Mouse (Mus musculus): ENCODE measurements around the gene Lgi2. TPM values are rescaled to one million over a fixed set of nuclear protein-coding genes. Genes with fewer than 3 reads are reported as not detected.

The Lgi2 gene
- total and polyA plus RNA-seq, 3 experiments, result under 0.01 TPM; not detected in 2

GRCm38 (mm10) chr5:52515246-52516021, 50.8 kb downstream of the Lgi2 start:
- peak; percentile 21; the same call in 1 of the 2 replicates for TF ChIP-seq CTCF (IDR thresholded peaks at IDR 0.05; ENCODE audit: low read depth, low read length)
- no peak for TF ChIP-seq GATA2 (IDR thresholded peaks at IDR 0.05; ENCODE audit: borderline replicate concordance, low read depth, low read length)
- DNase-seq (ENCODE audit: low spot score) (peak; percentile 45), ATAC-seq (ENCODE audit: extremely low read depth, insufficient number of reproducible peaks, low FRiP score, poor library complexity, severe bottlenecking) (no peak)
- H3K4me1 ChIP-seq (ENCODE audit: insufficient read depth, low read depth, low read length), result no peaks in the 10 kb centered on the region
- no peaks in the 10 kb centered on the region for H3K27me3 ChIP-seq (ENCODE audit: insufficient read depth, low read length)
- H3K36me3 ChIP-seq (replicated peaks), result no peaks in the 10 kb centered on the region
- peaks cover 10% of the 10 kb centered on the region for H3K9me3 ChIP-seq (replicated peaks)
- no peak overlapping the region for H3K4me3 ChIP-seq (ENCODE audit: low read depth, low read length)

GRCm38 (mm10) chr5:52511089-52511488, 55.2 kb downstream of the Lgi2 start:
- no peak overlapping the region for H3K4me3 ChIP-seq (ENCODE audit: low read depth, low read length)
- DNase-seq (ENCODE audit: low spot score), result no peak
- no peaks in the 10 kb centered on the region for H3K4me1 ChIP-seq (ENCODE audit: insufficient read depth, low read depth, low read length)
- TF ChIP-seq CTCF (IDR thresholded peaks at IDR 0.05; ENCODE audit: low read depth, low read length) (no peak), GATA1 (IDR thresholded peaks at IDR 0.05; ENCODE audit: borderline replicate concordance, low read length) (no peak), POLR2AphosphoS5 (IDR thresholded peaks at IDR 0.05; ENCODE audit: insufficient replicate concordance, low read depth, low read length) (no peak), TAL1 (conservative IDR thresholded peaks at IDR 0.05; ENCODE audit: low read depth, low read length) (no peak), GATA2 (IDR thresholded peaks at IDR 0.05; ENCODE audit: borderline replicate concordance, low read depth, low read length) (no peak)
- no peaks in the 10 kb centered on the region for H3K36me3 ChIP-seq (replicated peaks)
- H3K9me3 ChIP-seq (replicated peaks), result no peaks in the 10 kb centered on the region
- H3K27me3 ChIP-seq (ENCODE audit: insufficient read depth, low read length), result no peaks in the 10 kb centered on the region
- ATAC-seq (ENCODE audit: extremely low read depth, insufficient number of reproducible peaks, low FRiP score, poor library complexity, severe bottlenecking), result no peak

- no peaks in the 10 kb centered on the region for H3K9me3 ChIP-seq (replicated peaks)
- ATAC-seq (ENCODE audit: extremely low read depth, insufficient number of reproducible peaks, low FRiP score, poor library complexity, severe bottlenecking) (no peak), DNase-seq (ENCODE audit: low spot score) (no peak)
- H3K36me3 ChIP-seq (replicated peaks), result no peaks in the 10 kb centered on the region
- TF ChIP-seq GATA2 (IDR thresholded peaks at IDR 0.05; ENCODE audit: borderline replicate concordance, low read depth, low read length) (no peak), TAL1 (conservative IDR thresholded peaks at IDR 0.05; ENCODE audit: low read depth, low read length) (no peak), POLR2AphosphoS5 (IDR thresholded peaks at IDR 0.05; ENCODE audit: insufficient replicate concordance, low read depth, low read length) (no peak), CTCF (IDR thresholded peaks at IDR 0.05; ENCODE audit: low read depth, low read length) (no peak), GATA1 (IDR thresholded peaks at IDR 0.05; ENCODE audit: borderline replicate concordance, low read length) (no peak)
- no peak overlapping the region for H3K4me3 ChIP-seq (ENCODE audit: low read depth, low read length)
- no peaks in the 10 kb centered on the region for H3K4me1 ChIP-seq (ENCODE audit: insufficient read depth, low read depth, low read length)
- no peaks in the 10 kb centered on the region for H3K27me3 ChIP-seq (ENCODE audit: insufficient read depth, low read length)
These were observed 56.8 kb downstream of the Lgi2 start for GRCm38 (mm10) chr5:52509416-52509815.

- H3K9me3 ChIP-seq (replicated peaks), result 0 out of 2 replicates have a peak, but pooled peaks cover 5% of the 10 kb centered on the region
- DNase-seq (ENCODE audit: low spot score) (no peak), ATAC-seq (ENCODE audit: extremely low read depth, insufficient number of reproducible peaks, low FRiP score, poor library complexity, severe bottlenecking) (no peak)
- no peaks in the 10 kb centered on the region for H3K36me3 ChIP-seq (replicated peaks)
- H3K27me3 ChIP-seq (ENCODE audit: insufficient read depth, low read length), result no peaks in the 10 kb centered on the region
- no peaks in the 10 kb centered on the region for H3K4me1 ChIP-seq (ENCODE audit: insufficient read depth, low read depth, low read length)
- no peak overlapping the region for H3K4me3 ChIP-seq (ENCODE audit: low read depth, low read length)
- TF ChIP-seq CTCF (IDR thresholded peaks at IDR 0.05; ENCODE audit: low read depth, low read length) (no peak), GATA1 (IDR thresholded peaks at IDR 0.05; ENCODE audit: borderline replicate concordance, low read length) (no peak), GATA2 (IDR thresholded peaks at IDR 0.05; ENCODE audit: borderline replicate concordance, low read depth, low read length) (no peak), TAL1 (conservative IDR thresholded peaks at IDR 0.05; ENCODE audit: low read depth, low read length) (no peak), POLR2AphosphoS5 (IDR thresholded peaks at IDR 0.05; ENCODE audit: insufficient replicate concordance, low read depth, low read length) (no peak)
These were observed 61.6 kb downstream of the Lgi2 start for GRCm38 (mm10) chr5:52504666-52505065.

GRCm38 (mm10) chr5:52504148-52504547, 62.1 kb downstream of the Lgi2 start:
- no peaks in the 10 kb centered on the region for H3K27me3 ChIP-seq (ENCODE audit: insufficient read depth, low read length)
- ATAC-seq (ENCODE audit: extremely low read depth, insufficient number of reproducible peaks, low FRiP score, poor library complexity, severe bottlenecking) (no peak), DNase-seq (ENCODE audit: low spot score) (no peak)
- H3K4me3 ChIP-seq (ENCODE audit: low read depth, low read length), result no peak overlapping the region
- H3K4me1 ChIP-seq (ENCODE audit: insufficient read depth, low read depth, low read length), result no peaks in the 10 kb centered on the region
- no peak for TF ChIP-seq GATA1 (IDR thresholded peaks at IDR 0.05; ENCODE audit: borderline replicate concordance, low read length)
- TF ChIP-seq TAL1 (conservative IDR thresholded peaks at IDR 0.05; ENCODE audit: low read depth, low read length), result no peak
- no peak for TF ChIP-seq GATA2 (IDR thresholded peaks at IDR 0.05; ENCODE audit: borderline replicate concordance, low read depth, low read length)
- TF ChIP-seq CTCF (IDR thresholded peaks at IDR 0.05; ENCODE audit: low read depth, low read length), result no peak
- TF ChIP-seq POLR2AphosphoS5 (IDR thresholded peaks at IDR 0.05; ENCODE audit: insufficient replicate concordance, low read depth, low read length), result no peak
- H3K9me3 ChIP-seq (replicated peaks), result 0 out of 2 replicates have a peak, but pooled peaks cover 5% of the 10 kb centered on the region
- no peaks in the 10 kb centered on the region for H3K36me3 ChIP-seq (replicated peaks)

GRCm38 (mm10) chr5:52495671-52496070, 70.6 kb downstream of the Lgi2 start:
- no peaks in the 10 kb centered on the region for H3K9me3 ChIP-seq (replicated peaks)
- ATAC-seq (ENCODE audit: extremely low read depth, insufficient number of reproducible peaks, low FRiP score, poor library complexity, severe bottlenecking), result no peak
- no peaks in the 10 kb centered on the region for H3K4me1 ChIP-seq (ENCODE audit: insufficient read depth, low read depth, low read length)
- TF ChIP-seq POLR2AphosphoS5 (IDR thresholded peaks at IDR 0.05; ENCODE audit: insufficient replicate concordance, low read depth, low read length) (no peak), GATA1 (IDR thresholded peaks at IDR 0.05; ENCODE audit: borderline replicate concordance, low read length) (no peak), CTCF (IDR thresholded peaks at IDR 0.05; ENCODE audit: low read depth, low read length) (no peak), GATA2 (IDR thresholded peaks at IDR 0.05; ENCODE audit: borderline replicate concordance, low read depth, low read length) (no peak), TAL1 (conservative IDR thresholded peaks at IDR 0.05; ENCODE audit: low read depth, low read length) (no peak)
- H3K27me3 ChIP-seq (ENCODE audit: insufficient read depth, low read length), result no peaks in the 10 kb centered on the region
- H3K36me3 ChIP-seq (replicated peaks), result no peaks in the 10 kb centered on the region
- H3K4me3 ChIP-seq (ENCODE audit: low read depth, low read length), result no peak overlapping the region
- DNase-seq (ENCODE audit: low spot score), result no peak

All from G1E (cell line).